Mouse (Mus musculus) inflammation-experienced regulatory T-cells, adult 6 months (primary cell): ENCODE measurements at regions not wholly inside any gene's neighbourhood (a gene's known extent, or its start where the extent isn't known, plus 50 kb on each side); places are given as distances from the start of the nearest gene placed in this dataset.

ENCODE experiments used
- ATAC-seq: one replicate; pipeline ENCODE4 v1.8.0; 2017

GRCm38 (mm10) chr16:5672871-5673270, 212.3 kb upstream of the Rbfox1 start:
- no peak for ATAC-seq

DNA sequence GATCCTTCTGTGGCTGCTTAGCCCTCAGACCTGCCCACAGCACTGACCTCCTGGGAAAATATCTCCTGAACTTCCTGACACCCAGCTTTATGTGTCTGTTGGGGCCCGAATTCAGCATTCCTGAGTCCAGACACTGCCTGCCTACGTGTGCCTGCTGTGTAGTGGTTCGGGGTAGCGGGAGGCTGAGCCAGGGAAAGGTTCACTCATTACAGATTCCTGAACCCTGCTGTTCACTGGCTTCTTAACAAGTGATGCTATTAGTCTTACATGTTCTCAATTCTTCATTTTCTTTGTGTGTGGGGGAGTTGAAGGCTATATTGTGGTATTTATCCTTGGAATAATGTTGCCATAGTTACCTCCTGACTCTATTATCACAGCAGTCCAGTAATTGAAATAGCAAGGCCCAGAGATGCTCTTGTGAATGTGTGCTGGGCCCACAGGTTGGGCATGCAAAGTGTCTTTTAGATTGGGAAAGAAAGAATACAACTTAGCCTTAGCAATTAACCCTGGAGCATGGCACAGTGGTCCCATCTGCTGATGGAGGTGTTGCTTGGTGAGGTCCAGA, 216.7 kb upstream of the Rbfox1 start:
- ATAC-seq, result no peak

DNA sequence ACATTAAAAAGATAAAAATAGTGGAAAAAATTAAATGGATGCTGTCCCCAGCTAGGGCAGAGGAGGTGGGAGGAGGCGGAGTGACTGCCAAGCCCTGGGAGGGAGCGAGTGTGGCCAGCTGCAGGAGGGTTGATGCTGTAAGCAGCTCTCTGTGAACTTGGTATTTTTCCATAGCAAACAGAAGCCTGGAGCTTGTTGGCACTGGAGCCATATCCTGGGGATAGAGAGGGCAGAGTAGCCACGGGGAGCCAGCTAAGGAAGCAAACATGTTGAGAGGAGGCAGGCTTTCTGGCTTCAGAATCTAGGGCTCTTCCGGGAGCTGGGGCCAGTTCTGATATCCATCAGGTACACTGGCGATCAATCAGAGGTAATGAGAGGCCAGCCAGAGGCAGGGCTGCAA, 223.2 kb upstream of the Rbfox1 start:
- ATAC-seq, result no peak

DNA sequence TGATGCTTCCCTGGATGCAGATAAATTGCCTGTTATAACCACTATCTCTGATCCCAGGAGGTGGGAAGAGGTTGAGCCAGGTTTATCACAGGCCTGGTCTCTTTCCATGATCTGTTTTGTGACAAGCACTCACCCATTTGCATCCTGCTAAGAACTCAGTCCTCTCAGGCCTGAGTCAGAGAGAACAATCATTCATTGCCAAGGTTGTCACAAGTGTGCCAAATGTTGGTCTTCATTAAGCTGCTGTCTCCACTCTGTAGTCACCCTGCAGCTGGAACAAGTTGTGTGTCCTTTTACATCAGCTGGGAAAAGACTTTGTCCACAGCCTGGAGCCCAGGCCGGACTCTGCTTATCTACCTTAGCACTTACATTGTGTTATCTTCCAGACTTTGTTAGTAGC, 233.6 kb upstream of the Rbfox1 start:
- ATAC-seq, result no peak

GRCm38 (mm10) chr16:5651002-5651401, 234.2 kb upstream of the Rbfox1 start:
- ATAC-seq, result no peak

DNA sequence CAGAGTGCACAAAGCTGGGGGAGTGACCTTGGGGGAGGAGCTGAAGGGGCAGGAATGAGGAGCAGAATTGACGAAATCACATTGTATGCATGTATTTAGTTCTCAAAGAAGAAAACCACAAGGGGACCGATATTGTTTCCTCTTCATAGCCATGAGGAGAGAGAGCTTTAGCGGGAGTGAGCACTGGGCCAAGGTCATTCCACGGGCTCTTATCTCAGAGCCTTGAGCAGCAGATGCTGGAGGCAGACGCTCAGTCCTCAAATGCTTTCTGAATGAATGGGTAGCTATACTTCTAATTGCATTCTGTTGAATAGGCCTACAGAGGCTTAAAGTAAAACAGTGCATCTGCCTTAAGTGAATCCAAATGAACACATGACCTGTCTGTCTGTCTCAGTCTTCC, 245.2 kb upstream of the Rbfox1 start:
- ATAC-seq, result no peak

DNA sequence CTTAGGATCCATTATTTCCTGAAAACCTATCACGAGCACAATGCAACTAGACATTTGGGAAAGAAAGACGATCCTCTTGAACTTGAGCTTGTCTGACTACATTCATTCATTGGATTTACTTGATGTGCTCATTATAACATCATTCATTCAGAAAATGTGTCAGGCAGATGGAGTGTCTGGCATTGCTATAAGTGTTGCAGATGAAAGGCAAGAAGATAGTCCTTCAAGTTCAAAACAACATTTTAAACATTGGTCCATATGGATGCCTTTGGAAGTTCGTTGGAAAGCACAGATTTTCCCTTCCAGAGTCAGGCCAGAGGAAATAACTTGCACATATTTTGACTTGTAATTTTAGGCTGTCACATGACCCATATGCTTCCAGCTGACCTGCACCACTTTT, 255.2 kb upstream of the Rbfox1 start:
- ATAC-seq, result no peak

GRCm38 (mm10) chr16:5627910-5628309, 257.2 kb upstream of the Rbfox1 start:
- no peak for ATAC-seq

DNA sequence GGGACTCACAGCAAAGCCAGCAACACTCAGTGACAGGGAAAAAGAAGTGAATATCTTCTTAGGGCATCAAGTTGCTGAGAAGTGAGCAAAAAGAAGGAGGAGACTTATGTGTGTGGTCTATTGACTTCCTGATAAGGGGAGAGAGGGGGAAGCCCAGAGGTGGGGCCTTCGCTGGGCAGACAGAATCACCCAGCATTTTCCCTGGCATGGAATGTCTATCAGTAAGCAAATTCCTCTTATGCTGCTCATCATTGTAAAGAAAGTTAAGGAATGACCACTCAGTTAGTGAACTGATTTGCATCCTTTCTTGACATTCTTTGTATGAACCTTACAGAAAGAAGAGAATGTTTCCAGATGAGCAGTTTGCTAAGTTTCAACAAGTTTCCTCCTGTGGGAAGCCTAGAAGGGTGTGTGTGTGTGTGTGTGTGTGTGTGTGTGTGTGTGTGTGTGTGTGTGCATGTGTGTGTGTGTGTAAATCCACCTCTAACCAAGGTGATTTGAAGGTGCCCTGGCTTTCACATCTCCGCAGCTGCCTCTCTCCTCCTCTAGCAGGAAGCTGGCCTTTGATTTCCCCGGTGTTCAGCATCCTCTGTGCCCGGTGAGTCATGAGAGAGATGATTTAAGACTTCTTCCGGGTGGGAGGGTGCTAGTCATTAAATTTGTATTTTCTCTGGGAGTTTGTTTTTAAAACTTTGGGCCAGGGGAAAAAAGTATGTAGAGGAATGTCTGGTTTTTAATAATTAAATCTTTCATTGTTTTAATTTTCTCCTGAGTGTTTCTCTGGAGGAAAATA, 257.8 kb upstream of the Rbfox1 start:
- no peak for ATAC-seq

DNA sequence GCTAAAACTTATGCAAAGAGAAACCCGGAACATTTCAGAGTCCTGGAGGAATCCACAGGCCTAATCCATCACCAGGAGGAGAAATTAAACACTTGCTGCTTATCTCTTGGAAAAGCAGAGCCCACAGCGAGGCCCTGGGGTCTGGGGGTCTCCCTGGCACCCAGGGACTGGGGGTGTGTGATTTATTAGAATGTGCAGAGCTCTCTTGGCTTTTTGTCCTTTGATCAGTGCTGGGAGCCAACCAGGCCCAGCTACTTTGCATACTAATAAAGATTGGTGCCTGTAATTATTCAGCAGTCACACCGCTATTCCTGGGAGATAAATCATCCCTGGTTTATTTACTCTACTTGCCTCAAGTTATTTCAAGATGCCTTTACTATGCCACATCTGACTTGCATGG, 260.0 kb upstream of the Rbfox1 start:
- no peak for ATAC-seq

DNA sequence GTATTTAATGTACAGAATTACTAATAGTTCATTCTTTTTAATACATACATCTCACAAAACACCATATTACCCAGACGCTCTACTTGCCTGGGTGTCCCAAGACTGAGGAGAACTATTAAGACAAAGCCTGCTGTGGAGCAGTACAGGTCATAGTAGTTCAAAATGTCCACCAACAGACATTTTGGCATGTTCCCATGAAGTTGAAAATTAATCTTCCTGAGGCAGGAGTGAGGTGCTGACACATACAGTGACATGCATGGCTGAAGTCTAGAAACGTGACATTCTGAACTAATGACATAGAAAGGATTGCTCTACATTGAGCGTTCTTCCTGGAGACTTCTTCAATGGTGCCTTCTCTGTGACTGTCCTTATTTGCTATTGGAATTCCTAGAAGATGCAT, 264.6 kb upstream of the Rbfox1 start:
- ATAC-seq, result no peak

DNA sequence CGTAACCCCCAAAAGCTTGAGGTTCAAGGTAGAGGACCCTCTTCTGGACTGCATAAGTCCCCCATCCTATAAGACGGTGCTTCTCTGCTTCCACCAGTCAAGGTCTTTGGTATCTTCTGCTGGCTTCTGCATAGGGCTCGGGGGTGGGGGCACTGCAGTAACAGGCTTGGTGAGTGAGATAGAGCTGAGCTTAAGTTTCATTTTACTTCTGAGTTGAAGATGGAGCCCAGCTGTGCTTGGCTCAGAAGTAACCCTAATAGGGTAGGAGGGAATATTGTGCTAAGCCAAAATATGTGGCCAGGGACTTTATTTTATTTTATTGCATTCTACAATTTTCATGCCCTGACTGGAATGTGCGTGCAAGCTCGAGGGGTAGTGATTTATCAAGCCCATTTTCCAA, 268.8 kb upstream of the Rbfox1 start:
- ATAC-seq, result no peak

- no peak for ATAC-seq
These were observed 289.8 kb upstream of the Rbfox1 start for GRCm38 (mm10) chr16:5595359-5595758.

- no peak for ATAC-seq
These were observed 306.8 kb upstream of the Rbfox1 start for GRCm38 (mm10) chr16:5578333-5578732.

GRCm38 (mm10) chr16:5572780-5573179, 312.4 kb upstream of the Rbfox1 start:
- no peak for ATAC-seq

DNA sequence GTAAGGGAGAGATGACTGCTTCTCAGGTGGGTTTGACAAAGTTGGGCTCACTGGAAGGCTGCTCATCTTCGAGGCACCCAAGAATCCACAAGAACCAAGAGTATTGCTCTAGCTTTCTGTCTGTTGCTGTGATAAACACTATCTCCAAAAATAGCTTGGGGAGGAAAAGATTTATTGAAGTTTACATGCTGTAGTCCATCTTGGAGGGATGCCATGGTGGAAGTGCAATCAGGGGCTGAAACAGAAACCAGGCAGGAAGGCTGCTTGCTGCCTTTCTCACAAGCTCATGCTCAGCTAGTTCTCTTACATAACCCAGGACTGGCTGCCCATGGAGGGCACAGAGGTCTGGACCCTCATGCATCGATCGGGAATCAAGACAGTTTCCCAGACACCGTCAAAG, 314.5 kb upstream of the Rbfox1 start:
- no peak for ATAC-seq

DNA sequence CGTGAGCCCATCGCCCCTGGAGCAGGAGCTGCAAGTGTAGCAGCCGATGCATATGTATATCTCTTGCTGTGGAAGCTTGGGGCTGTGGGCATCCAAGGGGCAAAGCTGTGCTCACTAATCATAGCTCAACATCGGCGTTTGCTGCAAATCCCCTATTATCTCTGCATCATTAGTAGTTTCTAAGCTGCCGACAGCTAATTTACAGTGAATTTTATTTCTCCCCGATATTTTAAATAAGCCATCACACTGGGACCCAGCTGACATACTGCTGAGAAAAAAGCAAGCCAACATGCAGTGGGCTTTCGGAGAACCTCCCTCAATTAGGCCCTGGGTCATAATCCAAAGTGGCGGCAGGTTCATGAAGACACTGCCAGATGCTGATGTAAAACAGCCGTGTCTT, 313.3 kb upstream of the Eef2kmt start:
- ATAC-seq, result no peak

DNA sequence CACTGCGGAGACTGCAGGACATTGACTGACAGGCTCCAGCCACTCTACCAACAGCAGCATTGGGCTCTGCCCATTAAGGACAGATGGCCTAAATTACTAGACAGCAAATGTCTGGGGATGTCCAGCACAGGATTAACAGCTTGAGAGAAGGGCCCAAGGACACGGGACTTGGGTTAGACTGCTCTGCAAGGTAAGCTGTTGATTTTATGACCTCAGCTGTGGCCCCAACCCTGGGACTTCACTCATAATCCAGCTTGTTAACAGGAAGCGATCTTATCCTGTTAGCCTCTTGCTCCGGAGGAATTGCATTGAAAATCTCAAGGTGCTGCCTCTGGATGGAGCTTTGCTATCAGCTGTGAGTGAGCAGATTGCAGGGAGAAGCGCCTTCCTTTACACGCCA, 293.2 kb upstream of the Eef2kmt start:
- no peak for ATAC-seq

DNA sequence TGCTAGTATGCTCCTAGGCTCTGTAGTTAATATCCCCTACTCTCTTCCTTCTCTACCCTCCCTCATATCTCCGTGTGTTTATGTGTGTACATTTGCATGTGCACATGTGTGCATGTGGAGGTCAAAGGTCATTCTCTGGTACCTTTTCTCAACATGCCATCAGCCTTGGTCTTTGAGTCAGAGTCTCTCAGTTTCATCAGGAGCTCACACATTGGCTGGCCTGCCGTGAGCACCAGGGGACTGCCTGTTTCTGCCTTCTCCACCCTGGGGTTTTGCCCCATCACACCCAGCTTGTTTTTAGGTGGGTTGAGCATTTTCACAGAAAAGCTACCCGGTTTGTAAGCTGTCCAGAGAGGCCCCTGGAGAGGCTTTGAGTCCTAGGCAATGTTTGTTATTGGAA, 292.8 kb upstream of the Eef2kmt start:
- no peak for ATAC-seq

GRCm38 (mm10) chr16:5546808-5547207, 291.0 kb upstream of the Eef2kmt start:
- ATAC-seq, result no peak

DNA sequence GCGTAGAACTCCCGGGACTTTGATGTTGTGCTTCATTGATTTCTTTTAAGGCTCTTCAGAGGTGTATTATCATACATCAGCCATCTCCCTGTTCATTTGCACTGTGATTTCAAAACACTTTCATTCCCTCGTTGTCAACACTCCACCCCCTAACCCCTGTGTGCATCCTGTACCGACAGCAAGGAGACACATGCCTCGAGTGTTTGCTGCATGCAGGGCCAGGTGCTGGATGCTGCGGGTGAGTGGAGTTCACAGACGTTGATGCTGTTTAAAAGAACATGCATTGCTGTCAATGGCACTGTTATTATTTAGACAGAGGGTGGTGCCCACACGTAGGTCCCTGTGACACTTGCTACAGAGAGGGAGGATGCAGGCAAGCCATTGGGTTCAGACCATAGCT, 290.0 kb upstream of the Eef2kmt start:
- ATAC-seq, result no peak

- no peak for ATAC-seq
These were observed 288.7 kb upstream of the Eef2kmt start for GRCm38 (mm10) chr16:5544436-5544835.

GRCm38 (mm10) chr16:5538836-5539510, 283.2 kb upstream of the Eef2kmt start:
- ATAC-seq, result no peak
